Mouse (Mus musculus) thymus, adult 2 months (tissue): ENCODE measurements around the gene Ctsh.

Experiments used
- CTCF ChIP-seq: fragments of 200-500 bp; IDR thresholded peaks from 2 replicates; pipeline ENCODE4 v1.5.1; 2012; ENCODE audit warnings: mild to moderate bottlenecking, control low read depth, low read length, moderate library complexity, borderline replicate concordance; ENCODE audit not compliant: control insufficient read depth, poor library complexity, insufficient read depth; ENCODE audit errors: extremely low read depth
- POLR2A ChIP-seq: fragments of 200-500 bp; IDR thresholded peaks from 2 replicates; pipeline ENCODE4 v1.6.1; 2012; ENCODE audit warnings: mild to moderate bottlenecking, low read length, control low read depth, moderate library complexity; ENCODE audit not compliant: control insufficient read depth, poor library complexity, insufficient read depth; ENCODE audit errors: extremely low read depth

DNA sequence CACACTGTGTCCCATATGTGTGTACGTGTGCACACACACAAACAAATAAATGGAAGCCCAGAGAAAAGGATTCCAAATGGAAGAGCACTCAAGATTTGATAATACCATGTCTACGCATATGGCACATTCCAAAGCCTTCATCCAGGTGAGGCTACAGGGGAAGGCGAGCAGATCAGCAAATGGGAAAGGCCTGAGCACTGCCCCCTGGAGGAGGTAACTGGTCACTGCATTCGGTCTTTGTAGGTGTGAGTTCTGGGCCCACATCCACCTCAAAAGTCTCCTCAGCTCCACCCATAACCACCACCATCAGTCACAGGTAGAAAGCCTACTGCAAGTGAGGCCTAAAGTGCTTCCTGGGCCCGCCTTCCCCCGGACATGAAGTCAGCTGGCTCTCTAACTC lies 26.2 kb upstream of the Ctsh start:
- TF ChIP-seq CTCF (0 out of 2 replicates have a peak, but pooled peaks have one; percentile 27), POLR2A (no peak)
